Mouse (Mus musculus) liver, postnatal 0 days (tissue): ENCODE measurements around the gene Rab5if. TPM values are rescaled to one million over a fixed set of nuclear protein-coding genes. Genes with fewer than 3 reads are reported as not detected.
"Not testable (repeated sequence)": the region's sequence is repeated elsewhere in the genome, so short reads cannot be mapped to it uniquely, and the experiment has no call there.

Experiments
- ATAC-seq: fragments of 200-750 bp; cut with Nextera tagmentation; 2 replicates; pipeline ENCODE4 v1.8.0; 2017; ENCODE audit warnings: mild to moderate bottlenecking, moderate library complexity
- DNase-seq: peaks from one replicate; pipeline ENCODE4 v3.0.0-alpha.2; 2016
- H3K27ac ChIP-seq: fragments of 300-500 bp; sonication (generic); 2 replicates; pipeline ENCODE4 v1.5.1; 2014; ENCODE audit warnings: antibody characterized with exemption, moderate library complexity, mild to moderate bottlenecking, low read depth
- H3K27me3 ChIP-seq: fragments of 300-500 bp; sonication (generic); 2 replicates; pipeline ENCODE4 v1.6.1; 2014; ENCODE audit warnings: low read length, control low read depth, mixed read lengths; ENCODE audit not compliant: insufficient read depth
- H3K36me3 ChIP-seq: fragments of 300-500 bp; sonication (generic); replicated peaks from 2 replicates; pipeline ENCODE4 v1.6.1; 2014; ENCODE audit warnings: mild to moderate bottlenecking, control low read depth, low read length, moderate library complexity, mixed read lengths; ENCODE audit not compliant: insufficient read depth
- H3K4me1 ChIP-seq: fragments of 300-500 bp; sonication (generic); 2 replicates; pipeline ENCODE4 v1.6.1; 2014; ENCODE audit warnings: antibody characterized with exemption, mild to moderate bottlenecking, control low read depth; ENCODE audit not compliant: insufficient read depth
- H3K4me2 ChIP-seq: fragments of 300-500 bp; sonication (generic); 2 replicates; pipeline ENCODE4 v1.6.1; 2014; ENCODE audit warnings: low read depth, mild to moderate bottlenecking, low read length, moderate library complexity, mixed read lengths
- H3K4me3 ChIP-seq: fragments of 300-500 bp; sonication (generic); 2 replicates; pipeline ENCODE4 v1.5.1; 2014; ENCODE audit warnings: low read depth, low read length
- H3K9ac ChIP-seq: fragments of 300-500 bp; sonication (generic); replicated peaks from 2 replicates; pipeline ENCODE4 v1.6.1; 2014; ENCODE audit warnings: mild to moderate bottlenecking, moderate library complexity
- H3K9me3 ChIP-seq: fragments of 300-500 bp; sonication (generic); 2 replicates; pipeline ENCODE4 v1.6.1; 2016; ENCODE audit warnings: mild to moderate bottlenecking, control low read depth, low read length, mixed read lengths
- CTCF ChIP-seq: sonication (generic); IDR thresholded peaks from 2 replicates; pipeline ENCODE4 v1.5.1; 2016; ENCODE audit warnings: antibody characterized with exemption, low read depth
- EP300 ChIP-seq: IDR thresholded peaks from 2 replicates; pipeline ENCODE4 v1.6.1; 2016; ENCODE audit warnings: antibody characterized with exemption, low read depth, mild to moderate bottlenecking
- WGBS: fragments of 180-500 bp; shearing (Covaris S2); extraction: QIAGEN DNeasy Blood & Tissue Kit; methylation state at CpG from one replicate; pipeline ENCODE4 v1.1.7; 2014; ENCODE audit not compliant: insufficient replicate concordance; 5-methylcytosine and 5-hydroxymethylcytosine counted together
- polyA plus RNA-seq: library from polyadenylated mRNA; unstranded; fragments of >200 nt; fragmentation: Nextera tagmentation; extraction: Ambion mirVana; gene quantifications from 2 replicates; pipeline ENCODE4 v1.2.1, GENCODE M21; 2015

Gene Rab5if
- polyA plus RNA-seq, 1 experiment from 2014 or later: 190 TPM

- peaks cover 37% of the 10 kb centered on the region for H3K4me1 ChIP-seq
- no peaks in the 10 kb centered on the region for H3K27me3 ChIP-seq
- H3K36me3 ChIP-seq: no peaks in the 10 kb centered on the region
- H3K4me2 ChIP-seq: peak overlapping the region; percentile 61
- H3K9ac ChIP-seq: no peak overlapping the region; the same call in 1 of the 2 replicates
- TF ChIP-seq CTCF (no peak), EP300 (peak; percentile 31; the same call in 1 of the 2 replicates)
- WGBS: 19% methylated on average over 10 of the region's 10 CpGs
- H3K27ac ChIP-seq: 0 out of 2 replicates have a peak overlapping the region, but pooled peaks have one; percentile 3
- ATAC-seq (peak; percentile 81), DNase-seq (peak; percentile 45)
- no peak overlapping the region for H3K4me3 ChIP-seq
- no peaks in the 10 kb centered on the region for H3K9me3 ChIP-seq
Observed at GRCm38 (mm10) chr2:156882431-156883001, 19.6 kb downstream of the Rab5if start.

DNA sequence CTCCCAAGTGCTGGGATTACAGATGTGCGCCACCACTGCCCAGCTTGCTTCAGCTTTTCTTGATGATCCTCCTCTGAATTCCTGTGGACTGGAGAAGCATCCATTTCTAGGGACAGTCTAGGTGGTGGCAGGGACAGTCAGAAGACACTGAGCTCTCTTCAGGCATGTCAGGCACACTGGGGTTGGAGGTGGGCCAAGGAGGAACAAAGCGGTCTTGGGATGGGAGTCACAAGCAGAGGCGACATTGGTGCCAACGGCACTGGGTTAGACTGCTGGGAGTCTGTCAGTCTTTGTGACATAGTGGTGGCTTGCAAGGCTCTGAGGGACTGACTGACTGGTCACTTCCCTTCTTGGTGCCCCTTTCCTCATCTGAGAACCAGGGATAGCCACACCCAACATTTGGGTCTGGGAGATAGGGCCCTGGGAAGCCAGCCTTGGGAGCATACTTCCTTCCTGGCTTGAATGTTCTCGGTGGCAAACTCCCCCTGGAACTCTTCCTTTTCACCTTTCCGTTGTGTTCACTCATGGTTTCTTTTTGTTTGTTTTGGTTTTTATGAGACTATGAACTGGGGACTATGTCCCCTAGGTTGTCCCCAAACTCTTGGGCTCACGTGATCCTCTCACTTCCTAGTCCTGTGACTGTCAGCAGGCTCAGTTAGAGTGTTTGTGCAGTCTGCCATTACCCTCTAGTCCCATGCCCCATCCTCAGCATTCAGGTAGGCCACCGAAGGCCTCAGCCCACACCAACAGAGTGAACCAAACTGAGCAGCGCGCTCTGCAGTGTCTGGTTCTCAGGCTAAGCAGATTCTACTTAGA lies 21.7 kb downstream of the Rab5if start:
- H3K4me2 ChIP-seq: peak overlapping the region; percentile 29; the same call in 1 of the 2 replicates
- H3K27ac ChIP-seq: no peak overlapping the region
- H3K4me3 ChIP-seq: no peak overlapping the region
- no peaks in the 10 kb centered on the region for H3K9me3 ChIP-seq
- ATAC-seq: peak; percentile 24; the same call in 1 of the 2 replicates
- no peak overlapping the region for H3K9ac ChIP-seq
- 68% methylated on average over 10 of the region's 10 CpGs for WGBS
- no peaks in the 10 kb centered on the region for H3K27me3 ChIP-seq
- H3K36me3 ChIP-seq: no peaks in the 10 kb centered on the region
- no peak for TF ChIP-seq EP300
- no peak for TF ChIP-seq CTCF
- DNase-seq: no peak
- H3K4me1 ChIP-seq: peaks cover 26% of the 10 kb centered on the region

DNA sequence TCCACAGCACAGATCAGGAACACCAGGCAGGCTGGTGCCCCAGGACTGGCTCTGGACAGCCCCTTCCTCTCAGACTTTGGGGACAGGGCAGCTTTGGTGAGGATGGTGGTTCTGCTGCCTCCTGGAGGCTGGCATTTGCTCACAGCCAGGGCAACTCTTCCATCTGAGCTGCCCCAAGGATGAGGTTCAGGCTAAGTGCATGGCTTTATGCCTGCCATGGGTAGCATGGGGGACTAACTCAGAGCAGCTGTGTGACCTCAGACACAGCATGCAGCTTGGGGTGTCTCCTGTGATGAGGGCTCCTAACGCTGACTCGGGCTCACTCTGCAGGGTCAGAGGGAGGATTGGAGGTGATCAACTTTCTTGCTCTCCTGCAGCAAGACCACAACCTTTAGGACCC lies 22.7 kb downstream of the Rab5if start:
- H3K4me3 ChIP-seq, H3K9me3 ChIP-seq, DNase-seq, H3K4me2 ChIP-seq, H3K9ac ChIP-seq, ATAC-seq, H3K27me3 ChIP-seq, H3K36me3 ChIP-seq, H3K27ac ChIP-seq: not testable (repeated sequence)
- 81% methylated on average over 2 of the region's 2 CpGs for WGBS
- peaks cover 26% of the 10 kb centered on the region for H3K4me1 ChIP-seq

GRCm38 (mm10) chr2:156886084-156886631 lies 23.2 kb downstream of the Rab5if start:
- Histone ChIP-seq H3K4me2 (no peak overlapping the region), H3K4me1 (peaks cover 26% of the 10 kb centered on the region), H3K27ac (no peak overlapping the region), H3K4me3 (no peak overlapping the region), H3K9me3 (no peaks in the 10 kb centered on the region), H3K27me3 (no peaks in the 10 kb centered on the region), H3K9ac (no peak overlapping the region), H3K36me3 (no peaks in the 10 kb centered on the region)
- TF ChIP-seq CTCF (no peak), EP300 (no peak)
- ATAC-seq (no peak), DNase-seq (no peak)
- 49% methylated on average over 10 of the region's 10 CpGs for WGBS

DNA sequence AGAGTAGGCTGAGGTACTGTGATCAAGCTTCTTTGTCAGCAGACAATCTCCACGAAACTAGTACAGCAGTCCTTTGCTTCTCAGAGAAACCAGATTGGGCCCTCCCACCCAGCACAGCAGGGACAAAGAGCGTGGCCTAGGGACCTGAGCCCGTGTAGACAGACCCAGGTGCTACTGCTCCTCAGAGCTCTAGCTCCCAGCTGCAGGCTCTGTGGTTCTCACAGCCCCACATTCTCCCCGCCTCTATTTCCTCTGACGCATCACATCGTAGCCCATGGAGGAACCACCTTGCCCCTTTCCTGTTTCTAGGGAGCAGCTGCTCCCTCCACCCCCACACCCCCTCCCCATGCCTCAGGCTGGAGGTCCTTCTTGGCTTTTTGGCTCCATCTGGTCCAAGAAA lies 24.1 kb downstream of the Rab5if start, which contains the start of gene Sla2:
Sla2 (minus strand) TSS at position 176 of the 400 bp plus-strand sequence.
- DNase-seq (no peak), ATAC-seq (peak; percentile 12; the same call in 1 of the 2 replicates)
- TF ChIP-seq EP300 (no peak), CTCF (no peak)
- WGBS: 22% methylated on average over 6 of the region's 6 CpGs
- Histone ChIP-seq H3K4me1 (peaks cover 21% of the 10 kb centered on the region), H3K4me2 (no peak within 1 kb of the TSS), H3K9me3 (no peaks in the 10 kb centered on the region), H3K27ac (no peak within 1 kb of the TSS), H3K36me3 (no peaks in the 10 kb centered on the region), H3K9ac (no peak within 1 kb of the TSS), H3K4me3 (no peak within 1 kb of the TSS), H3K27me3 (no peaks in the 10 kb centered on the region)

DNA sequence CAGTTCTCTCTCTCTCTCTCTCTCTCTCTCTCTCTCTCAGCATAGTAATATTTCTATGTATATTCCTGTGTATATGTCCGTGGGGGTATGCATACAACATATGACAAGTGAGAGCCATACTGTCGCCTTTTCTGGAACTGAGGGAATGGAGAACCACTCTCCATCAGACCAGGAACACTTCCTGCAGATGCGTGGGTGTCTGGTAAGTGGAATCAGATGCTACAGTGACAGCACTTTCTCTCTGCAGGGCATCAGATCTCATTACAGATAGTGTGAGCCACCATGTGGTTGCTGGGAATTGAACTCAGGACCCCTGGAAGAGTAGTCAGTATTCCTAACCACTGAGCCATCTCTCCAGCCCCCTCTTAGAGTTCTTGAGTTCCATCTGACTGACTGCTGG lies 25.6 kb downstream of the Rab5if start:
- no peak overlapping the region for H3K9ac ChIP-seq
- no peak overlapping the region for H3K4me2 ChIP-seq
- no peaks in the 10 kb centered on the region for H3K27me3 ChIP-seq
- no peak for ATAC-seq
- no peak overlapping the region for H3K4me3 ChIP-seq
- no peak overlapping the region for H3K27ac ChIP-seq
- no peaks in the 10 kb centered on the region for H3K36me3 ChIP-seq
- H3K9me3 ChIP-seq: no peaks in the 10 kb centered on the region
- peaks cover 9% of the 10 kb centered on the region for H3K4me1 ChIP-seq
- no peak for TF ChIP-seq EP300
- no peak for TF ChIP-seq CTCF
- DNase-seq: no peak
- 60% methylated on average over 3 of the region's 3 CpGs for WGBS
